Mouse (Mus musculus) testis, adult 2 months (tissue): ENCODE data around the gene Slc38a2. TPM values are rescaled to one million over a fixed set of nuclear protein-coding genes. Genes with fewer than 3 reads are reported as not detected.

Source experiments
- H3K27ac ChIP-seq: fragments of 200-500 bp; 2 replicates; pipeline ENCODE4 v1.5.1; 2012; ENCODE audit warnings: low read depth, low read length; ENCODE audit not compliant: control insufficient read depth, insufficient read depth
- H3K27me3 ChIP-seq: fragments of 200-500 bp; 2 replicates; pipeline ENCODE4 v1.6.1; 2012; ENCODE audit warnings: mild to moderate bottlenecking, low read length, moderate library complexity; ENCODE audit not compliant: control insufficient read depth, insufficient read depth
- H3K36me3 ChIP-seq: fragments of 200-500 bp; 2 replicates; pipeline ENCODE4 v1.6.1; 2012; ENCODE audit warnings: mild to moderate bottlenecking, low read length; ENCODE audit not compliant: control insufficient read depth, insufficient read depth
- H3K4me1 ChIP-seq: fragments of 200-500 bp; 2 replicates; pipeline ENCODE4 v1.6.1; 2012; ENCODE audit warnings: low read length; ENCODE audit not compliant: control insufficient read depth, insufficient read depth
- H3K4me3 ChIP-seq: fragments of 200-500 bp; 2 replicates; pipeline ENCODE4 v1.5.1; 2012; ENCODE audit warnings: low read depth, mild to moderate bottlenecking, low read length, moderate library complexity, mixed read lengths; ENCODE audit not compliant: control insufficient read depth
- CTCF ChIP-seq: fragments of 200-500 bp; IDR thresholded peaks from 2 replicates; pipeline ENCODE4 v1.5.1; 2012; ENCODE audit warnings: low read depth, mild to moderate bottlenecking, inconsistent platforms, low read length, moderate library complexity; ENCODE audit not compliant: control insufficient read depth, insufficient read depth, insufficient replicate concordance
- POLR2A ChIP-seq: fragments of 200-500 bp; IDR thresholded peaks from 2 replicates; pipeline ENCODE4 v1.6.1; 2012; ENCODE audit warnings: low read depth, mild to moderate bottlenecking, inconsistent platforms, low read length, moderate library complexity; ENCODE audit not compliant: control insufficient read depth
- polyA plus RNA-seq: library from polyadenylated mRNA; depleted of rRNA; stranded (reverse); fragments of >200 nt; gene quantifications from 2 replicates; pipeline ENCODE4 v1.2.3, GENCODE M21; 2012; rRNA removed

Gene Slc38a2
- polyA plus RNA-seq, 1 experiment: 10.8 TPM

DNA sequence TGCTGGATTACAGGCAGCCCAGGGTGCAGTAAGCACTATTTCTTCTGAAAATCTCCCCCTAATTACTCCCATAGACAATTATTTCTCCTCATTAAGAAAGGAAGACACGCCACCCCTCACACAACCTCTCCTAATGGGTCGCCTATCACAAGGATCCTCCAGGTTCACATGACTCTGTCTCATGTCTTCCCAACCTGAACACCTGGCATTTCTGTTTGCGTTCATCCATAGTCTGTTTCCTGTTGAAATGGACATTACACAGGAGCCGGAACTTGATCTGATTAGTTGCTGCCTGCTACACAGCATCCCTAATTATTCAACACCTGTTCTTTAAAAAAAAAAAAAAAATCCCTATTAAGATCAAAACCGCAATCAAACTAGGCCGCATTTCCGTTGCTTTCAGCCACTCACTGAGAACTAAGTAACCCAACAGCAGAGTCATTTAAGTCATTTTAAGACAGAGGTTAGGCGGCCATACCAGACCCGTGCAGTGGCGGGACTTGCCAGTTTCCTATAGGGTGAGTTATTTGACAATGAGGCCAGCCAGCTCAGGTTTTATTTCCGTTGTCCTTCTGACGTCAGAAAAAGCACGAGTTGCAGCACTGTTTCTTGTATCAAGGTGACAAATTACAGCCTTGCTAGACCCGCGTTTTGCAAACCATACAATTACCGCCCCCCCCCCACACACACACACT lies 59.1 kb downstream of the Slc38a2 start:
- Histone ChIP-seq H3K4me3 (no peak overlapping the region), H3K4me1 (peaks cover 21% of the 10 kb centered on the region), H3K27me3 (no peaks in the 10 kb centered on the region; the same call in 1 of the 2 replicates), H3K27ac (no peak overlapping the region), H3K36me3 (no peaks in the 10 kb centered on the region)
- TF ChIP-seq CTCF: no peak
- no peak for TF ChIP-seq POLR2A

DNA sequence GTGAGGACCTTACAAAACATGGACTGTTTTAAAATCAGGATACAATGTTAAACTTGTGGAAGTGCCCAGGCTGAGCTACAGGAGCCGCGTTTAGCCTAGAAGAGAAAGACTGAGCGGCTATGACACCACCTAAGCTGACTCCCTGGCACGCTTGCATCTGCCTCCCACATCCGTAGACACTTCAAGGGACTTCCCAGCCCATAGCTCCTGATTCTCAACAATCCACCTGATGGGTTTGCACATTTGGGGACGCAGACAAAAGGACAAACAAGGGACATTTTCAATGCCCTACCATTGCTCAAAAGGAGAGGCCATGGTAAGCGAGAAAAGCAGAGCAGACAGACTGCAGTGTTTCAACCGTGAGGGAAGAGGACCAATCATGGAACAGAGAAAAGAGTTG lies 59.9 kb downstream of the Slc38a2 start:
- no peaks in the 10 kb centered on the region for H3K36me3 ChIP-seq
- no peaks in the 10 kb centered on the region; the same call in 1 of the 2 replicates for H3K27me3 ChIP-seq
- no peak overlapping the region for H3K4me3 ChIP-seq
- TF ChIP-seq POLR2A (no peak), CTCF (no peak)
- H3K27ac ChIP-seq: no peak overlapping the region
- peaks cover 21% of the 10 kb centered on the region for H3K4me1 ChIP-seq

DNA sequence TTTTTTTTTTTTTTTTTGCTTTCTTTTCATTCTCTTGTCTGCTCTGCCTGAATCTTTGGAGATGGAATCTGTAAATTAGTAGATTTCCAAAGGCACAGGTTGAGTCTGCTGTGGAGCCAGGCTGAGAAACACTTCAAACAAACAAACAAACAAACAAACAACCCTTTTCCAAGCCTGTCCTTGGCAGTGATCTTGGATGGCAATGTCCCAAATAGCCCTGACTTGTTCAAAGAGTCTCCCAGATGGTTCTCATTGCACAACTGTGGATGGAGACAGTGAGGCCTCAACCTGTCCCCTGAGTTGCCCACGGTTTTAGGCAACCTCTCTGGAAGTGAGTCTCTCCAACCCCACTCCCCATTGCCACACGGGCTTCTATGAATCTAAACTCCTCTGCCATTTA lies 60.9 kb downstream of the Slc38a2 start:
- no peak for TF ChIP-seq CTCF
- no peak for TF ChIP-seq POLR2A
- Histone ChIP-seq H3K36me3 (no peaks in the 10 kb centered on the region), H3K4me3 (no peak overlapping the region), H3K27ac (no peak overlapping the region), H3K4me1 (peaks cover 21% of the 10 kb centered on the region), H3K27me3 (no peaks in the 10 kb centered on the region; the same call in 1 of the 2 replicates)

DNA sequence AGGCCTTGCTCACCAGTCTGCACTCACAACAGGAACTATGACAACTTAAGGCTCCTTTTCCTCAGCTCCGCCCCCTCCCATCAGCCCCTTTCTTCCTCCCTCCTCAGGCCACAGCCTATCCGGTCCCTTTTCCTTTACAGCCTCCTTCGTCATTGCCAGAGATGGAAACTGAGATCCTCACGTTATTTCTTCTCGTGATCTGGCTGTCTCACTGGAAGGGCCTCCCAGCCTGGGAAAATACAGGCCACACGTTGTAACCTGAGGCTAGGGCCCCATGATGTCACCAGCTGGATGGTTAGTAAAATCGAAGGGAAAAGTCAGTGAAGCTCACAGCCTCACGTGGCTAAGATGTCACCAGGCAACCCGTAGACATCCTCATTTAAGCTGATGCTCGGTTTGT lies 61.4 kb downstream of the Slc38a2 start:
- no peaks in the 10 kb centered on the region for H3K36me3 ChIP-seq
- H3K27ac ChIP-seq: no peak overlapping the region
- H3K27me3 ChIP-seq: no peaks in the 10 kb centered on the region; the same call in 1 of the 2 replicates
- no peak overlapping the region for H3K4me3 ChIP-seq
- no peak for TF ChIP-seq CTCF
- no peak for TF ChIP-seq POLR2A
- peaks cover 21% of the 10 kb centered on the region for H3K4me1 ChIP-seq

Other genes starting within 250 kb of the Slc38a2 start
- 5.3 and 5.9 TPM in 2 replicates for gene Scaf11, start 238.9 kb downstream of the Slc38a2 start, polyA plus RNA-seq
- gene Slc38a1, start 56.8 kb downstream of the Slc38a2 start, polyA plus RNA-seq: 2.0 and 2.1 TPM in 2 replicates